Mouse (Mus musculus) hindbrain, embryonic 11.5 days (tissue): Measurements from ENCODE around the gene Wfikkn1. TPM values are rescaled to one million over a fixed set of nuclear protein-coding genes. Genes with fewer than 3 reads are reported as not detected.

Experiments used
- ATAC-seq: fragments of 200-750 bp; cut with Nextera tagmentation; 2 replicates; pipeline ENCODE4 v1.8.0; 2017; ENCODE audit warnings: mild to moderate bottlenecking, moderate TSS enrichment, moderate library complexity; ENCODE audit not compliant: low FRiP score
- DNase-seq: peaks from one replicate; pipeline ENCODE4 v3.0.0-alpha.2; 2015; ENCODE audit warnings: low spot score
- H3K27ac ChIP-seq: fragments of 300-500 bp; sonication (generic); 2 replicates; pipeline ENCODE4 v1.5.1; 2014; ENCODE audit warnings: mild to moderate bottlenecking, low read depth, low read length
- H3K27me3 ChIP-seq: fragments of 300-500 bp; sonication (generic); 2 replicates; pipeline ENCODE4 v1.6.1; 2014; ENCODE audit warnings: mild to moderate bottlenecking, low read length, moderate library complexity, mixed read lengths; ENCODE audit not compliant: control insufficient read depth, insufficient read depth
- H3K36me3 ChIP-seq: fragments of 300-500 bp; sonication (generic); 2 replicates; pipeline ENCODE4 v1.6.1; 2014; ENCODE audit warnings: mild to moderate bottlenecking, low read length, moderate library complexity, mixed read lengths; ENCODE audit not compliant: control insufficient read depth, insufficient read depth
- H3K4me1 ChIP-seq: fragments of 300-500 bp; sonication (generic); replicated peaks from 2 replicates; pipeline ENCODE4 v1.6.1; 2014; ENCODE audit warnings: low read length, mixed read lengths; ENCODE audit not compliant: control insufficient read depth, insufficient read depth
- H3K4me2 ChIP-seq: fragments of 300-500 bp; sonication (generic); replicated peaks from 2 replicates; pipeline ENCODE4 v1.6.1; 2014; ENCODE audit warnings: mild to moderate bottlenecking, low read depth, low read length
- H3K4me3 ChIP-seq: fragments of 300-500 bp; sonication (generic); 2 replicates; pipeline ENCODE4 v1.5.1; 2014; ENCODE audit warnings: low read depth, low read length
- H3K9ac ChIP-seq: fragments of 300-500 bp; sonication (generic); 2 replicates; pipeline ENCODE4 v1.6.1; 2014; ENCODE audit warnings: low read depth, low read length
- H3K9me3 ChIP-seq: fragments of 300-500 bp; sonication (generic); 2 replicates; pipeline ENCODE4 v1.6.1; 2016; ENCODE audit warnings: low read length; ENCODE audit not compliant: control insufficient read depth
- WGBS: fragments of 180-500 bp; shearing (Covaris S2); extraction: QIAGEN DNeasy Blood & Tissue Kit; methylation state at CpG from one replicate; pipeline ENCODE4 v1.1.7; 2014; 5-methylcytosine and 5-hydroxymethylcytosine counted together
- polyA plus RNA-seq: library from polyadenylated mRNA; unstranded; fragments of >200 nt; fragmentation: Nextera tagmentation; extraction: Ambion mirVana; gene quantifications from 2 replicates; pipeline ENCODE4 v1.2.1, GENCODE M21; 2014

Gene Wfikkn1
- 0.71 and 1.3 TPM in 2 replicates for polyA plus RNA-seq

- 20% methylated on average over 5 of the region's 5 CpGs for WGBS
- Histone ChIP-seq H3K9ac (peak within 1 kb of the TSS; percentile 40), H3K9me3 (no peaks in the 10 kb centered on the region), H3K27ac (peak within 1 kb of the TSS; percentile 89), H3K36me3 (no peaks in the 10 kb centered on the region), H3K27me3 (no peaks in the 10 kb centered on the region), H3K4me1 (peaks cover 21% of the 10 kb centered on the region), H3K4me2 (no peak within 1 kb of the TSS), H3K4me3 (no peak within 1 kb of the TSS)
- DNase-seq (no peak), ATAC-seq (no peak)
Observed at GRCm38 (mm10) chr17:25880196-25880910, at the start of gene Wfikkn1. Gene Wfikkn1, minus strand, starts transcription at chr17:25880858.

GRCm38 (mm10) chr17:25925348-25925747 lies 44.7 kb upstream of the Wfikkn1 start:
- 82% methylated on average over 2 of the region's 2 CpGs for WGBS
- no peak overlapping the region for H3K27ac ChIP-seq
- no peak overlapping the region for H3K9ac ChIP-seq
- no peak for ATAC-seq
- DNase-seq, result no peak
- H3K36me3 ChIP-seq, result 0 out of 2 replicates have a peak, but pooled peaks cover 2% of the 10 kb centered on the region
- 0 out of 2 replicates have a peak, but pooled peaks cover 2% of the 10 kb centered on the region for H3K4me1 ChIP-seq
- no peak overlapping the region for H3K4me2 ChIP-seq
- no peaks in the 10 kb centered on the region for H3K9me3 ChIP-seq
- H3K4me3 ChIP-seq, result no peak overlapping the region
- H3K27me3 ChIP-seq, result no peaks in the 10 kb centered on the region

GRCm38 (mm10) chr17:25922120-25922519 lies 41.5 kb upstream of the Wfikkn1 start:
- DNase-seq (no peak), ATAC-seq (no peak)
- Histone ChIP-seq H3K4me1 (peaks cover 10% of the 10 kb centered on the region), H3K4me3 (no peak overlapping the region), H3K4me2 (no peak overlapping the region), H3K36me3 (no peaks in the 10 kb centered on the region), H3K9ac (no peak overlapping the region), H3K9me3 (no peaks in the 10 kb centered on the region), H3K27me3 (no peaks in the 10 kb centered on the region), H3K27ac (no peak overlapping the region)
- WGBS, result 86% methylated on average over 5 of the region's 5 CpGs

GRCm38 (mm10) chr17:25919786-25920642 lies 39.4 kb upstream of the Wfikkn1 start:
- no peaks in the 10 kb centered on the region for H3K36me3 ChIP-seq
- peak overlapping the region; percentile 70 for H3K27ac ChIP-seq
- H3K4me1 ChIP-seq, result peaks cover 10% of the 10 kb centered on the region
- peak overlapping the region; percentile 94 for H3K4me3 ChIP-seq
- ATAC-seq (peak; percentile 99), DNase-seq (peak; percentile 99)
- H3K9ac ChIP-seq, result peak overlapping the region; percentile 61
- no peaks in the 10 kb centered on the region for H3K9me3 ChIP-seq
- H3K4me2 ChIP-seq, result peak overlapping the region; percentile 59
- WGBS, result under 1% methylated on average over 37 of the region's 40 CpGs
- no peaks in the 10 kb centered on the region for H3K27me3 ChIP-seq

GRCm38 (mm10) chr17:25919144-25919785 lies 38.6 kb upstream of the Wfikkn1 start, which contains the start of gene Rab40c:
Gene Rab40c, minus strand, starts transcription at chr17:25919727.
- no peak for DNase-seq

GRCm38 (mm10) chr17:25918037-25918750 lies 37.5 kb upstream of the Wfikkn1 start:
- WGBS, result 87% methylated on average over 9 of the region's 9 CpGs

More at GRCm38 (mm10) chr17:25919144-25919785, 38.6 kb upstream of the Wfikkn1 start, which contains the start of gene Rab40c:
- Histone ChIP-seq H3K4me1 (peaks cover 10% of the 10 kb centered on the region), H3K9me3 (no peaks in the 10 kb centered on the region), H3K9ac (peak within 1 kb of the TSS; percentile 70), H3K4me3 (peak within 1 kb of the TSS; percentile 94), H3K4me2 (peak within 1 kb of the TSS; percentile 64), H3K27ac (peak within 1 kb of the TSS; percentile 70), H3K27me3 (no peaks in the 10 kb centered on the region), H3K36me3 (no peaks in the 10 kb centered on the region)
- peak; percentile 17 for ATAC-seq
- WGBS, result under 1% methylated on average over 50 of the region's 78 CpGs

GRCm38 (mm10) chr17:25916931-25917647 lies 36.4 kb upstream of the Wfikkn1 start:
- no peaks in the 10 kb centered on the region for H3K9me3 ChIP-seq
- no peak overlapping the region for H3K4me2 ChIP-seq
- WGBS, result 87% methylated on average over 8 of the region's 8 CpGs
- H3K4me1 ChIP-seq, result peaks cover 10% of the 10 kb centered on the region
- ATAC-seq, result no peak
- no peak overlapping the region for H3K27ac ChIP-seq
- H3K4me3 ChIP-seq, result no peak overlapping the region
- H3K36me3 ChIP-seq, result no peaks in the 10 kb centered on the region
- H3K27me3 ChIP-seq, result no peaks in the 10 kb centered on the region
- no peak for DNase-seq
- no peak overlapping the region for H3K9ac ChIP-seq

More at GRCm38 (mm10) chr17:25918037-25918750, 37.5 kb upstream of the Wfikkn1 start:
- Histone ChIP-seq H3K27ac (no peak overlapping the region), H3K4me1 (peaks cover 10% of the 10 kb centered on the region), H3K27me3 (no peaks in the 10 kb centered on the region), H3K4me3 (peak overlapping the region; percentile 94), H3K36me3 (no peaks in the 10 kb centered on the region), H3K9me3 (no peaks in the 10 kb centered on the region), H3K4me2 (peak overlapping the region; percentile 64), H3K9ac (peak overlapping the region; percentile 70)
- DNase-seq (no peak), ATAC-seq (no peak)
